Mouse (Mus musculus) midbrain, postnatal 0 days (tissue): ENCODE data around the gene Vapb. TPM values are rescaled to one million over a fixed set of nuclear protein-coding genes. Genes with fewer than 3 reads are reported as not detected.
A peak's percentile ranks its signal among the peaks of the same experiment; 100 is the strongest.

Experiments
- ATAC-seq: fragments of 200-750 bp; cut with Nextera tagmentation; 2 replicates; pipeline ENCODE4 v1.8.0; 2017; ENCODE audit warnings: moderate number of reproducible peaks, mild to moderate bottlenecking, moderate TSS enrichment, moderate library complexity; ENCODE audit not compliant: low FRiP score
- DNase-seq: peaks from one replicate; pipeline ENCODE4 v3.0.0-alpha.2; 2015; ENCODE audit warnings: low spot score
- H3K27ac ChIP-seq: fragments of 300-500 bp; sonication (generic); 2 replicates; pipeline ENCODE4 v1.5.1; 2014; ENCODE audit warnings: low read depth, mild to moderate bottlenecking, low read length, mixed read lengths
- H3K27me3 ChIP-seq: fragments of 300-500 bp; sonication (generic); 2 replicates; pipeline ENCODE4 v1.6.1; 2014; ENCODE audit warnings: low read length, control low read depth, mixed read lengths; ENCODE audit not compliant: insufficient read depth
- H3K36me3 ChIP-seq: fragments of 300-500 bp; sonication (generic); 2 replicates; pipeline ENCODE4 v1.6.1; 2014; ENCODE audit warnings: low read length, control low read depth, mixed read lengths; ENCODE audit not compliant: insufficient read depth
- H3K4me1 ChIP-seq: fragments of 300-500 bp; sonication (generic); 2 replicates; pipeline ENCODE4 v1.6.1; 2014; ENCODE audit warnings: mild to moderate bottlenecking, control low read depth, antibody characterized with exemption, low read length, mixed read lengths; ENCODE audit not compliant: insufficient read depth
- H3K4me2 ChIP-seq: fragments of 300-500 bp; sonication (generic); 2 replicates; pipeline ENCODE4 v1.6.1; 2014; ENCODE audit warnings: low read depth, mild to moderate bottlenecking, low read length, mixed read lengths; ENCODE audit not compliant: poor library complexity, severe bottlenecking
- H3K4me3 ChIP-seq: fragments of 300-500 bp; sonication (generic); 2 replicates; pipeline ENCODE4 v1.5.1; 2014; ENCODE audit warnings: low read depth, mild to moderate bottlenecking, low read length, moderate library complexity
- H3K9ac ChIP-seq: fragments of 300-500 bp; sonication (generic); replicated peaks from 2 replicates; pipeline ENCODE4 v1.6.1; 2014; ENCODE audit warnings: mild to moderate bottlenecking, low read length, moderate library complexity, mixed read lengths; ENCODE audit not compliant: poor library complexity, severe bottlenecking
- H3K9me3 ChIP-seq: fragments of 300-500 bp; sonication (generic); 2 replicates; pipeline ENCODE4 v1.6.1; 2016; ENCODE audit warnings: low read length, control low read depth
- CTCF ChIP-seq: IDR thresholded peaks from 2 replicates; pipeline ENCODE4 v1.5.1; 2016; ENCODE audit warnings: antibody characterized with exemption, mild to moderate bottlenecking
- WGBS: fragments of 180-500 bp; shearing (Covaris S2); extraction: QIAGEN DNeasy Blood & Tissue Kit; methylation state at CpG from one replicate; pipeline ENCODE4 v1.1.7; 2014; 5-methylcytosine and 5-hydroxymethylcytosine counted together
- polyA plus RNA-seq: library from polyadenylated mRNA; unstranded; fragments of >200 nt; fragmentation: Nextera tagmentation; extraction: Ambion mirVana; gene quantifications from 2 replicates; pipeline ENCODE4 v1.2.1, GENCODE M21; 2015
- total RNA-seq: library from RNA; depleted of rRNA; stranded (reverse); fragments of >200 nt; gene quantifications from 2 replicates; pipeline ENCODE4 v1.2.3, GENCODE M21; 2014

The Vapb gene
- total and polyA plus RNA-seq, 2 experiments from 2014 or later, result 11.5 to 36.3 TPM

DNA sequence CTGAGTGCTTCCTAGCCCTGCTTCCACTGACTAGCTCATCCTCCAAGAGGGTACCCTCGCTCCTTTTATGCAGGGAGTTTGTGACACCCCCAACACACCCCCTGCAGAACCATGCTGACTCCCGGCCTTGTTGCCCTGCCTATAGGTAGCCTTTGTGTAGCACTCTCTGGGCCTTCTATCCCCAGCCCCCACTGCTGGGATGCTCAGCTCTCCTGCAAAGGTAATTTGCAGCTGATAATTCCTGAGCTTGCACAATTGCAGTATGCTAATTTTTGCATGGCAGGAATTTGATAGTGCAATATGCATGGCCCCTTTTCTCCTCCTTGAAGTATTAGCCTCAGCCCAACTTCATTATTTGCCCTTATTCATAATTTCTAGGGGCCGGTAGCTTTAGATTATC is 38.2 kb downstream of the Vapb start:
- 0 out of 2 replicates have a peak overlapping the region, but pooled peaks have one; percentile 18 for H3K27ac ChIP-seq
- H3K9ac ChIP-seq, result no peak overlapping the region
- ATAC-seq, result no peak
- no peak for DNase-seq
- H3K4me3 ChIP-seq, result no peak overlapping the region
- no peak overlapping the region for H3K4me2 ChIP-seq
- TF ChIP-seq CTCF, result no peak
- peaks cover 11% of the 10 kb centered on the region for H3K4me1 ChIP-seq
- H3K36me3 ChIP-seq, result peaks cover 8% of the 10 kb centered on the region
- no peaks in the 10 kb centered on the region for H3K27me3 ChIP-seq
- no peaks in the 10 kb centered on the region for H3K9me3 ChIP-seq
- 29% methylated on average over 3 of the region's 3 CpGs for WGBS

GRCm38 (mm10) chr2:173776108-173776507 is 38.8 kb downstream of the Vapb start:
- Histone ChIP-seq H3K9ac (no peak overlapping the region), H3K36me3 (peaks cover 8% of the 10 kb centered on the region), H3K27me3 (no peaks in the 10 kb centered on the region), H3K9me3 (no peaks in the 10 kb centered on the region), H3K4me3 (no peak overlapping the region), H3K4me2 (no peak overlapping the region), H3K27ac (no peak overlapping the region), H3K4me1 (peaks cover 11% of the 10 kb centered on the region)
- whole genome bisulfite sequencing, result 15% methylated on average over 9 of the region's 9 CpGs
- DNase-seq (no peak), ATAC-seq (no peak)
- no peak for TF ChIP-seq CTCF

DNA sequence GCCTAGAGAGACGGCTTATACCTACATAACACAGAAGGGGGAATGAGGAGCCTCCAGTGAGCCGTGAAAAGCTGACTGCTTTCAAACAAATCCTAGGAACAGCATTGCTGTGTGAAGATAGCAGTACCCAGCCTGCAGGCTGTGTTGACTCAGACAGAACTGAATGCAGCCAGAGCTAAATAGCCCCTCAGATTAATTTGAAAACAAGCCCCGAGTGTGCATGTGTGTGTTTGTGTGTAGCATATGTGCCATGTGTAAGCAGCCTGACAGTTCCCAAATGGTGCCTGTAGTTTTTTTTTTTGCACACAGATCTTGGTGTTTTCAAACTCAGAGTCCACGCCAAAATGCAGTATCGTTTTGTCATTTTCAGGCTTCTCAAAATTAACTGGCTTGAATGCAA is 43.6 kb downstream of the Vapb start:
- Histone ChIP-seq H3K4me2 (no peak overlapping the region), H3K27me3 (no peaks in the 10 kb centered on the region), H3K36me3 (peaks cover 19% of the 10 kb centered on the region), H3K9me3 (0 out of 2 replicates have a peak, but pooled peaks cover 2% of the 10 kb centered on the region), H3K27ac (no peak overlapping the region), H3K4me1 (no peaks in the 10 kb centered on the region), H3K9ac (no peak overlapping the region), H3K4me3 (no peak overlapping the region)
- DNase-seq, result no peak
- 62% methylated on average over 5 of the region's 5 CpGs for WGBS
- ATAC-seq, result no peak
- no peak for TF ChIP-seq CTCF

- no peak overlapping the region for H3K4me2 ChIP-seq
- DNase-seq (no peak), ATAC-seq (no peak)
- no peaks in the 10 kb centered on the region for H3K27me3 ChIP-seq
- no peak for TF ChIP-seq CTCF
- no peak overlapping the region for H3K4me3 ChIP-seq
- WGBS, result 85% methylated on average over 3 of the region's 3 CpGs
- peaks cover 11% of the 10 kb centered on the region for H3K36me3 ChIP-seq
- H3K27ac ChIP-seq, result no peak overlapping the region
- H3K4me1 ChIP-seq, result no peaks in the 10 kb centered on the region
- 0 out of 2 replicates have a peak, but pooled peaks cover 2% of the 10 kb centered on the region for H3K9me3 ChIP-seq
- H3K9ac ChIP-seq, result no peak overlapping the region
Measured at GRCm38 (mm10) chr2:173784366-173784765, 47.1 kb downstream of the Vapb start.

- Histone ChIP-seq H3K27ac (no peak overlapping the region), H3K4me1 (no peaks in the 10 kb centered on the region), H3K4me2 (no peak overlapping the region), H3K27me3 (no peaks in the 10 kb centered on the region), H3K36me3 (peaks cover 11% of the 10 kb centered on the region), H3K4me3 (no peak overlapping the region), H3K9me3 (0 out of 2 replicates have a peak, but pooled peaks cover 2% of the 10 kb centered on the region), H3K9ac (no peak overlapping the region)
- no peak for TF ChIP-seq CTCF
- no peak for DNase-seq
- 88% methylated on average over 6 of the region's 6 CpGs for WGBS
- no peak for ATAC-seq
Measured at GRCm38 (mm10) chr2:173784884-173785283, 47.6 kb downstream of the Vapb start.

DNA sequence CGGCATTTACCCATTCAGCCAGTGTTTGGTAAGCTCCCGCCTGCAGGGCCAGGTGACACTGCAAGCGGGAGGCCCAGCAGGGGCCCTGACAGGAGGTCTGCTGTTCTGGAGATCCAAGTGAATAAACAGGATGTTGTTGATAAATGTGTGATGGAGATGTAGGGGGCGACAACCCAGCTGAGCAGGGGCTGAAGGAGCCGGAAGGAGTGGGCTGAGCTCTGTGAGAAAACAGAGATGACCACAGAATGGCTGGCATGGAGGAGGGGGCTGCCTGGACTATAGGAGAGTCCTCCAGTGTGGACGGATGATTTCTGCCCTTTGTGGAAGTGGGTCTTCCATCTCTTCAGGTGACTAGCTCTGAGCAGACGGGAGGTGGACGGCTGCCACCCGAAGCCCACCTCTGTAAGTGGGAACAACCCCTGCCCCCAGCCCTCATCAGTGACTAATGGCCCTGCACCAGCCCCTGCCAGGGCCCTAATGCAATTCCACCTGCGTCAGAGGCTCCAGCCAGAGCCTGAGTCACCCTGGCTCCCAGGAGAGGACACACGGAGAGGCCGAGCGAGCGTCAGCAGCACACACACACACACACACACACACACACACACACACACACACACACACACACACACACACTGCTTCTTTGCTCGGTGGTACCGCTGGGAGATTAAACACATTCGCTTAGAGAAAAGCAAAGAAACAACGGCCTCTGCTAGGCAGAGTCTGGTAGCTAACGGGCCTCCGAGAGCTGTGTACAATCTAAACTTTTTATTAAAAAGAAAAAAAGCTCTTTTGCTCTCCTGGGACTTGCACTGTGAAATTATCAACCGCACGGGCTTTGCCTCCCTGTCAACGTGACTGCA is 52.9 kb downstream of the Vapb start:
- Histone ChIP-seq H3K4me3 (no peak overlapping the region), H3K9ac (no peak overlapping the region), H3K9me3 (no peaks in the 10 kb centered on the region), H3K27me3 (no peaks in the 10 kb centered on the region), H3K4me2 (peak overlapping the region; percentile 20; the same call in 1 of the 2 replicates), H3K4me1 (peaks cover 5% of the 10 kb centered on the region; the same call in 1 of the 2 replicates), H3K36me3 (no peaks in the 10 kb centered on the region), H3K27ac (0 out of 2 replicates have a peak overlapping the region, but pooled peaks have one; percentile 27)
- peak; percentile 60 for TF ChIP-seq CTCF
- peak; percentile 67 for DNase-seq
- peak; percentile 74 for ATAC-seq
- WGBS, result 8% methylated on average over 23 of the region's 23 CpGs
